Comparison of ENCODE assay signal across 16 mouse cellular contexts in the genomic region with DNA sequence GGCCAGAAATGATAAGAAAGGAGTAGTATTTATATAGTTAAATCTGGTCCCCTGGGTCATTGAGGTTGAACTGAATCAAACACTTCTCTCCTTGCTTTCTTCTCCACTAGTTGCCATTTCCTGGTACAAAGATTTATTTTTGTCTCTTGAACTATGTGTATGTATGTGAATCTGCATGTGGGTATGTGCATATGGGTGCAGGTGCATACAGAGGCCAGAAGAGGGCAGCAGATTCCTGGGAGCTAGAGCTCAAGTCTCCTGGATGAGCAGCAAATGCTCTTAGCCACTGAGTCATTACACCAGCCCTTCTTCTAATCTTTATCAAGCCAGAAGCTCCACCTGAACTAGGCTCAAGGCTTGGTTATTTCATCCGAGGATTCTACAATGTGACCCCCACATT.
A peak's percentile ranks its signal among the peaks of the same experiment; 100 is the strongest.
DNase-seq lines count a peak whose midpoint lies in the region; ATAC-seq and TF ChIP-seq lines count a peak whose summit lies in the region.
"Had no signal": no experiment of that assay in that cellular context is flagged by ENCODE, and none has a peak within 500 bp of the region (broad histone marks: within the 10 kb centered on the region; RNA-seq: fewer than 3 reads in every experiment).

No protein-coding gene starts in this region.

- H3K9ac ChIP-seq in intestine, postnatal 0 days (ENCODE audit: low read depth, low read length): no peak overlapping the region
- no peak overlapping the region for H3K9ac ChIP-seq in intestine, embryonic 16.5 days (ENCODE audit: low read depth, low read length)
- no peak overlapping the region for H3K9ac ChIP-seq in midbrain, embryonic 11.5 days (ENCODE audit: low read length)
- no peak overlapping the region for H3K9ac ChIP-seq in MEL (ENCODE audit: control insufficient read depth, low read depth, low read length, poor library complexity, severe bottlenecking)
- no peak overlapping the region for H3K9ac ChIP-seq in heart, embryonic 12.5 days
- no peak overlapping the region for H3K9ac ChIP-seq in hindbrain, embryonic 13.5 days
- H3K9ac ChIP-seq: hindbrain, embryonic 12.5 days; kidney, embryonic 15.5 days; midbrain, embryonic 12.5 days; neural tube, embryonic 13.5 days had no signal

- WGBS in intestine, postnatal 0 days: 93% methylated on average over 1 of the region's 1 CpGs
- WGBS in intestine, embryonic 16.5 days: 94% methylated on average over 1 of the region's 1 CpGs
- 91% methylated on average over 1 of the region's 1 CpGs for WGBS in midbrain, embryonic 11.5 days
- WGBS in midbrain, embryonic 10.5 days: 94% methylated on average over 1 of the region's 1 CpGs
- 85% methylated on average over 1 of the region's 1 CpGs for WGBS in heart, embryonic 12.5 days
- WGBS in hindbrain, embryonic 13.5 days: 93% methylated on average over 1 of the region's 1 CpGs

- no peaks in the 10 kb centered on the region for H3K79me2 ChIP-seq in MEL (ENCODE audit: control insufficient read depth, insufficient read depth, low read length, poor library complexity)

- no peaks in the 10 kb centered on the region for H3K4me1 ChIP-seq in intestine, postnatal 0 days (replicated peaks; ENCODE audit: control insufficient read depth, insufficient read depth, low read length)
- no peaks in the 10 kb centered on the region for H3K4me1 ChIP-seq in intestine, embryonic 16.5 days (ENCODE audit: control insufficient read depth, insufficient read depth, low read length)
- H3K4me1 ChIP-seq in midbrain, embryonic 11.5 days (ENCODE audit: control insufficient read depth, insufficient read depth, low read length): no peaks in the 10 kb centered on the region
- H3K4me1 ChIP-seq in midbrain, embryonic 10.5 days: no peaks in the 10 kb centered on the region
- no peaks in the 10 kb centered on the region for H3K4me1 ChIP-seq in MEL (ENCODE audit: control insufficient read depth in 1 of 2, insufficient read depth in 2 of 2, low read length in 2 of 2)
- H3K4me1 ChIP-seq in heart, embryonic 12.5 days (replicated peaks): no peaks in the 10 kb centered on the region
- H3K4me1 ChIP-seq in hindbrain, embryonic 13.5 days (replicated peaks): no peaks in the 10 kb centered on the region
- H3K4me1 ChIP-seq: hindbrain, embryonic 12.5 days; kidney, embryonic 15.5 days; midbrain, embryonic 12.5 days; neural tube, embryonic 13.5 days had no signal

- H3K27ac ChIP-seq in intestine, postnatal 0 days (ENCODE audit: low read depth, low read length): no peak overlapping the region
- no peak overlapping the region for H3K27ac ChIP-seq in intestine, embryonic 16.5 days (ENCODE audit: low read length)
- no peak overlapping the region for H3K27ac ChIP-seq in midbrain, embryonic 11.5 days (ENCODE audit: low read depth, low read length)
- no peak overlapping the region for H3K27ac ChIP-seq in midbrain, embryonic 10.5 days (replicated peaks)
- H3K27ac ChIP-seq in MEL (ENCODE audit: control insufficient read depth, low read depth, low read length): no peak overlapping the region
- no peak overlapping the region for H3K27ac ChIP-seq in heart, embryonic 12.5 days (ENCODE audit: poor library complexity, severe bottlenecking)
- no peak overlapping the region for H3K27ac ChIP-seq in hindbrain, embryonic 13.5 days
- H3K27ac ChIP-seq: hindbrain, embryonic 12.5 days; kidney, embryonic 15.5 days; macrophage; midbrain, embryonic 12.5 days; neural tube, embryonic 13.5 days had no signal

- H3K9me3 ChIP-seq in intestine, postnatal 0 days (ENCODE audit: control insufficient read depth): peaks cover 3% of the 10 kb centered on the region; the same call in 1 of the 2 replicates
- H3K9me3 ChIP-seq in intestine, embryonic 16.5 days (ENCODE audit: control insufficient read depth, low read length): peaks cover 3% of the 10 kb centered on the region; the same call in 1 of the 2 replicates
- no peaks in the 10 kb centered on the region; the same call in 1 of the 2 replicates for H3K9me3 ChIP-seq in midbrain, embryonic 11.5 days (ENCODE audit: control insufficient read depth, low read length)
- peaks cover 15% of the 10 kb centered on the region; the same call in 1 of the 2 replicates for H3K9me3 ChIP-seq in midbrain, embryonic 10.5 days (replicated peaks)
- H3K9me3 ChIP-seq in MEL (replicated peaks; ENCODE audit: insufficient read depth, low read length): no peaks in the 10 kb centered on the region
- peaks cover 15% of the 10 kb centered on the region for H3K9me3 ChIP-seq in heart, embryonic 12.5 days (replicated peaks)
- peaks cover 16% of the 10 kb centered on the region for H3K9me3 ChIP-seq in hindbrain, embryonic 13.5 days
- H3K9me3 ChIP-seq: kidney, embryonic 15.5 days had no signal

- no peaks in the 10 kb centered on the region for H3K36me3 ChIP-seq in intestine, postnatal 0 days (ENCODE audit: control insufficient read depth, insufficient read depth)
- H3K36me3 ChIP-seq in intestine, embryonic 16.5 days (ENCODE audit: control insufficient read depth, insufficient read depth, low read length): no peaks in the 10 kb centered on the region
- no peaks in the 10 kb centered on the region for H3K36me3 ChIP-seq in midbrain, embryonic 11.5 days (ENCODE audit: control insufficient read depth, insufficient read depth, low read length)
- H3K36me3 ChIP-seq in midbrain, embryonic 10.5 days: no peaks in the 10 kb centered on the region
- H3K36me3 ChIP-seq in MEL (ENCODE audit: control insufficient read depth in 1 of 2, insufficient read depth in 2 of 2, low read length in 2 of 2): no peaks in the 10 kb centered on the region
- H3K36me3 ChIP-seq in heart, embryonic 12.5 days: no peaks in the 10 kb centered on the region
- H3K36me3 ChIP-seq in hindbrain, embryonic 13.5 days: peaks cover 14% of the 10 kb centered on the region; the same call in 1 of the 2 replicates
- H3K36me3 ChIP-seq: G1E; kidney, embryonic 15.5 days; midbrain, embryonic 12.5 days had no signal

- peak; percentile 1; the same call in 1 of the 2 replicates for TF ChIP-seq RAD21 in MEL (IDR thresholded peaks at IDR 0.05; ENCODE audit: low read depth, low read length)

- no peak for TF ChIP-seq POLR2A in MEL (IDR thresholded peaks at IDR 0.05; ENCODE audit: control insufficient read depth in 1 of 2, insufficient read depth in 1 of 2, low read depth in 1 of 2, low read length in 2 of 2, poor library complexity in 1 of 2)

- no peaks in the 10 kb centered on the region for H3K27me3 ChIP-seq in intestine, postnatal 0 days (replicated peaks; ENCODE audit: control insufficient read depth, insufficient read depth, low read length)
- H3K27me3 ChIP-seq in intestine, embryonic 16.5 days (replicated peaks; ENCODE audit: control insufficient read depth, insufficient read depth, low read length): no peaks in the 10 kb centered on the region
- no peaks in the 10 kb centered on the region for H3K27me3 ChIP-seq in midbrain, embryonic 11.5 days (ENCODE audit: control insufficient read depth, insufficient read depth, low read length)
- no peaks in the 10 kb centered on the region for H3K27me3 ChIP-seq in midbrain, embryonic 10.5 days (ENCODE audit: low read depth, poor library complexity, severe bottlenecking)
- no peaks in the 10 kb centered on the region for H3K27me3 ChIP-seq in MEL (ENCODE audit: control insufficient read depth in 1 of 2, insufficient read depth in 2 of 2, low read length in 2 of 2)
- H3K27me3 ChIP-seq in heart, embryonic 12.5 days (replicated peaks): no peaks in the 10 kb centered on the region
- no peaks in the 10 kb centered on the region for H3K27me3 ChIP-seq in hindbrain, embryonic 13.5 days
- H3K27me3 ChIP-seq: hindbrain, embryonic 12.5 days; kidney, embryonic 15.5 days; midbrain, embryonic 12.5 days; neural tube, embryonic 13.5 days had no signal

- peak; percentile 17 for DNase-seq in midbrain, embryonic 11.5 days (ENCODE audit: low spot score, missing footprints)
- DNase-seq in midbrain, embryonic 10.5 days (ENCODE audit: low spot score): no peak
- peak; percentile 6 for DNase-seq in MEL (ENCODE audit: low read depth, low spot score)
- DNase-seq: cerebellum, adult 8-10 months; heart, adult 18-20 months; thymus, adult 18-20 months had no signal

- no peak for TF ChIP-seq EP300 in MEL (IDR thresholded peaks at IDR 0.05; ENCODE audit: low read depth in 1 of 2, low read length in 2 of 2)

- no peak overlapping the region for H3K4me2 ChIP-seq in intestine, postnatal 0 days (replicated peaks; ENCODE audit: low read depth)
- no peak overlapping the region for H3K4me2 ChIP-seq in intestine, embryonic 16.5 days (ENCODE audit: low read depth, low read length)
- no peak overlapping the region for H3K4me2 ChIP-seq in midbrain, embryonic 11.5 days
- H3K4me2 ChIP-seq in heart, embryonic 12.5 days: no peak overlapping the region
- no peak overlapping the region for H3K4me2 ChIP-seq in hindbrain, embryonic 13.5 days
- H3K4me2 ChIP-seq: hindbrain, embryonic 12.5 days; kidney, embryonic 15.5 days; midbrain, embryonic 12.5 days; neural tube, embryonic 13.5 days had no signal

- H3K4me3 ChIP-seq in intestine, postnatal 0 days (ENCODE audit: low read depth, low read length): no peak overlapping the region
- H3K4me3 ChIP-seq in intestine, embryonic 16.5 days (ENCODE audit: low read length): no peak overlapping the region
- no peak overlapping the region for H3K4me3 ChIP-seq in midbrain, embryonic 11.5 days (ENCODE audit: low read depth, low read length)
- no peak overlapping the region for H3K4me3 ChIP-seq in midbrain, embryonic 10.5 days
- H3K4me3 ChIP-seq in MEL (ENCODE audit: control insufficient read depth in 1 of 2, insufficient read depth in 1 of 2, low read depth in 2 of 2, low read length in 2 of 2): no peak overlapping the region
- no peak overlapping the region for H3K4me3 ChIP-seq in heart, embryonic 12.5 days
- H3K4me3 ChIP-seq in hindbrain, embryonic 13.5 days: no peak overlapping the region
- H3K4me3 ChIP-seq: hindbrain, embryonic 12.5 days; kidney, embryonic 15.5 days; midbrain, embryonic 12.5 days; neural tube, embryonic 13.5 days had no signal

- TF ChIP-seq CTCF in intestine, postnatal 0 days (IDR thresholded peaks at IDR 0.05; ENCODE audit: low read depth): peak; percentile 23
- TF ChIP-seq CTCF in MEL (IDR thresholded peaks at IDR 0.05 in 2 of 3, conservative IDR thresholded peaks at IDR 0.05 in 1 of 3; ENCODE audit: control insufficient read depth in 1 of 3, insufficient read depth in 1 of 3, low read depth in 2 of 3, low read length in 3 of 3, poor library complexity in 1 of 3, severe bottlenecking in 1 of 3): peak in 2 of 3 experiments; percentile 9 to 17; a peak in 1 of 6 replicates

- no peak for ATAC-seq in intestine, postnatal 0 days
- no peak for ATAC-seq in intestine, embryonic 16.5 days
- no peak for ATAC-seq in midbrain, embryonic 11.5 days (ENCODE audit: low FRiP score)
- no peak for ATAC-seq in heart, embryonic 12.5 days (ENCODE audit: insufficient number of reproducible peaks, low FRiP score)
- ATAC-seq in hindbrain, embryonic 13.5 days (ENCODE audit: low FRiP score): no peak

TF ChIP-seq in MEL, 35 proteins besides CTCF, POLR2A, EP300 and RAD21 (continues in another document):
- TF ChIP-seq CHD1 (IDR thresholded peaks at IDR 0.05; ENCODE audit: low read depth, low read length) (no peak), MAFK (IDR thresholded peaks at IDR 0.05; ENCODE audit: borderline replicate concordance, low read depth, low read length) (no peak), POLR2AphosphoS5 (IDR thresholded peaks at IDR 0.05; ENCODE audit: borderline replicate concordance, low read depth, low read length) (no peak), ELF1 (IDR thresholded peaks at IDR 0.05; ENCODE audit: low read depth, low read length) (no peak), ZNF384 (IDR thresholded peaks at IDR 0.05; ENCODE audit: low read depth, low read length) (no peak)
